Mouse (Mus musculus): ENCODE data around the gene Defb22.

The Defb22 gene

DNA sequence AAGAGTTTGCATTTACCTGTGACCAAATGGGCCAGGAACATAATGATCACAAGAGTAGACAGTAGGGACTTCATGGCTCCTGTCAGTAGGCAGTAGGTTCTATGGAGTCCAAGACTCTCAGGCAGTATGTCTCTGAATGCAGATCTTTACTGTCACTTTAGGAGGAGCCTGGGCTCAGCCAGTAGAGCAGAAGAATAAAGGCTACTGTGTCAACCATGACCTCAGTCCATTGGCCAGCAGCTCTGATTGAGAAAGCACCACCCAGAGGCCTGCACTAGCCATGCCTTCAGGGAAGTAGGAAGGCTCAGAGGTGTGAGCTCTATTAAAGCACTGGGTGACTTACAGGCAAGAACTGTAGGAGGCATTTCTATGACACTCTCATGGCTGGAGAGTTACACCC, at the start of gene Defb22:
TSS of gene Defb22 (minus strand) at position 101 of the 400 bp plus-strand sequence.
- TF ChIP-seq NANOG (IDR thresholded peaks at IDR 0.05; ENCODE audit: borderline replicate concordance, low read length), result no peak
- TF ChIP-seq CTCF (conservative IDR thresholded peaks at IDR 0.05; ENCODE audit: low read length), result no peak
- TF ChIP-seq POU5F1 (IDR thresholded peaks at IDR 0.05; ENCODE audit: borderline replicate concordance, low read length), result no peak
- H3K9me3 ChIP-seq (ENCODE audit: low read length), result peaks cover 11% of the 10 kb centered on the region
- no peaks in the 10 kb centered on the region for H3K4me1 ChIP-seq (replicated peaks; ENCODE audit: low read depth, low read length)
- H3K4me3 ChIP-seq (replicated peaks; ENCODE audit: low read length), result no peak within 1 kb of the TSS
- no peaks in the 10 kb centered on the region; the same call in 1 of the 2 replicates for H3K27me3 ChIP-seq (ENCODE audit: insufficient read depth, low read length)
- no peaks in the 10 kb centered on the region for H3K36me3 ChIP-seq (ENCODE audit: insufficient read depth, low read length)

DNA sequence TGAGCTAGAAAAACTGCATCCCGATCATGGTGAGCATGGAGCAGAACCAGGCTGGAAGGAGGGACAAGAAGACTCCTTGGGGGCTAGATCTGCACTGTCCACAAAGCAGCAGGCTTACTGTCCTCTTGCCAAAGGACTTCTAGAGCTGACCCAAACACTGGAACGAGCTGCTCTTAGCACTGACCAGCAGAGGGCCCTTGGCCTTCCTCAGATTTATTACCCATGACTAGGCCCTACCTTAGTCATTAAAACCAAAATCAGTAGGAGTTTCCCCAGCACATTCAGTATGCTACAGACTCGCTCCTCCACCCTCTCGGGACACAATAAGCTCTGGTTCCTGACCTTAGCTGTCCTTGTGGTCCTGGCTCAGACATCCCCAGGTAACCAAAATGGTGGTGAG, 28.0 kb upstream of the Defb22 start, which contains the start of gene Defb28:
TSS of gene Defb28 (plus strand) at position 275 of the 400 bp plus-strand sequence.
- TF ChIP-seq NANOG (IDR thresholded peaks at IDR 0.05; ENCODE audit: borderline replicate concordance, low read length), result no peak
- TF ChIP-seq CTCF (conservative IDR thresholded peaks at IDR 0.05; ENCODE audit: low read length), result no peak
- no peak for TF ChIP-seq POU5F1 (IDR thresholded peaks at IDR 0.05; ENCODE audit: borderline replicate concordance, low read length)
- Histone ChIP-seq H3K4me3 (replicated peaks; ENCODE audit: low read length) (no peak within 1 kb of the TSS), H3K27me3 (ENCODE audit: insufficient read depth, low read length) (0 out of 2 replicates have a peak, but pooled peaks cover 6% of the 10 kb centered on the region), H3K4me1 (replicated peaks; ENCODE audit: low read depth, low read length) (no peaks in the 10 kb centered on the region), H3K9me3 (ENCODE audit: low read length) (peaks cover 5% of the 10 kb centered on the region), H3K36me3 (ENCODE audit: insufficient read depth, low read length) (no peaks in the 10 kb centered on the region)

DNA sequence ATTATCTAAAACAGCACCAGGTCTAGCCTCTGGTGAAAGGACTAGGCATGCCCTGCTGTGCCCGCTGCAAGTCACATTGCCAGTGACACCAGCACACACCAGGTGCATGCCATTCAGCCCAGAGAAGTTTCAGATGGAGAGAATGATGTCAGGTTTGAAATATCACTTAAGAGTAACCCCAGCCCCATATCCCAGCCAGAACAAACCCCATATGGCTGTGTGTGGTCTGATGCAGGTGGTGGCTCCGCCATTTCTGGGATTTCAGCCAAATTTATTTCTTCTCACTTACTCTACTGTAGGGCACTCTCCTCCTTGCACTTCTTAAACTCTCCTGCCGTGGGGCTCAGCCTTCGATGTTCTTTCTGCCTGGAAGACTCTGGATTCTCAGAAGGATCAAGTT, 26.1 kb upstream of the Defb22 start:
- Histone ChIP-seq H3K9me3 (ENCODE audit: low read length) (no peaks in the 10 kb centered on the region), H3K36me3 (ENCODE audit: insufficient read depth, low read length) (no peaks in the 10 kb centered on the region), H3K4me1 (replicated peaks; ENCODE audit: low read depth, low read length) (no peaks in the 10 kb centered on the region), H3K27me3 (ENCODE audit: insufficient read depth, low read length) (0 out of 2 replicates have a peak, but pooled peaks cover 9% of the 10 kb centered on the region), H3K4me3 (replicated peaks; ENCODE audit: low read length) (no peak overlapping the region)
- no peak for TF ChIP-seq CTCF (conservative IDR thresholded peaks at IDR 0.05; ENCODE audit: low read length)
- no peak for TF ChIP-seq POU5F1 (IDR thresholded peaks at IDR 0.05; ENCODE audit: borderline replicate concordance, low read length)
- no peak for TF ChIP-seq NANOG (IDR thresholded peaks at IDR 0.05; ENCODE audit: borderline replicate concordance, low read length)

DNA sequence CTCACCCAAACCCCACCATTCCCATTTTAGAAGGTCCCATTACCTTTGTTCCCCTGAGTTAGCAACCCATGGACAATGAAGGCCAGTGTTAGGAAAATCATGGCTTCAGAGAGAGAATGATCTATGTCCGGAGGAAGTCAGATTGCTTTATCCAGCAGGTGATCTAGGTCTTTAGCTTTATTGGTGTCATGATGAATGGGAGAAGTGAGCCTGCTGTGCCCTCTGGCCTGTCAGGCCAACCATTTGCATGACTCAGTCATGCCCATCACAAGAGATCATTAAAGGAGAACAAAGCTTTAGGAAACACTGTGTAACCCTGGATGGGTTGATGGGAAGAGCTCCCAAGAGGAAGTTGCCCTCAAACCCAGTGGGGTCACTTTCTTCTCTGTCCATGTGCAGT, 21.7 kb upstream of the Defb22 start, which contains the start of gene Defb26:
TSS of gene Defb26 (minus strand) at position 101 of the 400 bp plus-strand sequence.
- no peak for TF ChIP-seq NANOG (IDR thresholded peaks at IDR 0.05; ENCODE audit: borderline replicate concordance, low read length)
- TF ChIP-seq CTCF (conservative IDR thresholded peaks at IDR 0.05; ENCODE audit: low read length), result no peak
- TF ChIP-seq POU5F1 (IDR thresholded peaks at IDR 0.05; ENCODE audit: borderline replicate concordance, low read length), result no peak
- no peaks in the 10 kb centered on the region for H3K36me3 ChIP-seq (ENCODE audit: insufficient read depth, low read length)

DNA sequence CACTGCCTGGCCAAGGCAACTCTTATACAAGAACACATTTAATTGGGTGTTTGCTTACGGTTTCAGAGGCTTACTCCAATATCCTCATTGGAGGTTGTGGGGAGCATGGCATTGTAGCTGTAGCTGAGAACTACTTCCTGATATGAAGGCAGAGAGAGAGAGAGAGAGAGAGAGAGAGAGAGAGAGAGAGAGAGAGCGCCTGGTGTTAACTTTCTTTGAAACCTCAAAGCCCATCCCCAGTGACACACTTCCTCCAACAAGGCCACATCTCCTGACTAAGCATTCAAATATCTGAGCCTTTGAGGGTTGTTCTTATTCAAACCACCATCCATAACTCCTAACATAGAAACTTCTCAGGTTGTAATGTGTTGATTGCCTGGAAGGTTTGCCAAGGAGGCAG, 14.0 kb upstream of the Defb22 start:
- H3K4me1 ChIP-seq (replicated peaks; ENCODE audit: low read depth, low read length), result no peaks in the 10 kb centered on the region
- no peaks in the 10 kb centered on the region for H3K27me3 ChIP-seq (ENCODE audit: insufficient read depth, low read length)
- TF ChIP-seq POU5F1 (IDR thresholded peaks at IDR 0.05; ENCODE audit: borderline replicate concordance, low read length) (no peak), NANOG (IDR thresholded peaks at IDR 0.05; ENCODE audit: borderline replicate concordance, low read length) (no peak), CTCF (conservative IDR thresholded peaks at IDR 0.05; ENCODE audit: low read length) (no peak)
- no peaks in the 10 kb centered on the region for H3K9me3 ChIP-seq (ENCODE audit: low read length)
- no peak overlapping the region for H3K4me3 ChIP-seq (replicated peaks; ENCODE audit: low read length)
- no peaks in the 10 kb centered on the region for H3K36me3 ChIP-seq (ENCODE audit: insufficient read depth, low read length)

More for the DNA sequence above, 21.7 kb upstream of the Defb22 start, which contains the start of gene Defb26:
- Histone ChIP-seq H3K4me3 (replicated peaks; ENCODE audit: low read length) (no peak within 1 kb of the TSS), H3K27me3 (ENCODE audit: insufficient read depth, low read length) (0 out of 2 replicates have a peak, but pooled peaks cover 6% of the 10 kb centered on the region), H3K9me3 (ENCODE audit: low read length) (no peaks in the 10 kb centered on the region), H3K4me1 (replicated peaks; ENCODE audit: low read depth, low read length) (no peaks in the 10 kb centered on the region)

DNA sequence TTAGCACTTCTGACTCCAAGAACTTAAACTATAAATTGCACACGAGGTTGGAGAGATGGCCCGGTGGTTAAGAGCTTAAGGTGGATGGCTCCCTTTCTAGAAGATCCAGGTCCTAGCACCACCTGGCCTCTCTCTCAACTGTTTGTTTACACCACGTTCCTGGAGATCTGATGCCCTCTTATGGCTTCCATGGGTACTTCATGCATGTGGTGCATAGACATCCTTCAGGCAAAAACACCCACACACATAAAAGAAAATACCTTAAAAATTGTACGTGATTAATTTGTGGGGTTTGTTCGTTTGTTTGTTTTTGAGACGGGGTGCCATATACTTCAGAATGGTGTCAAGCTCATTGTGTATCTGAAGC, 10.9 kb upstream of the Defb22 start:
- TF ChIP-seq NANOG (IDR thresholded peaks at IDR 0.05; ENCODE audit: borderline replicate concordance, low read length) (no peak), POU5F1 (IDR thresholded peaks at IDR 0.05; ENCODE audit: borderline replicate concordance, low read length) (no peak), CTCF (conservative IDR thresholded peaks at IDR 0.05; ENCODE audit: low read length) (peak; percentile 72)
- no peak overlapping the region for H3K4me3 ChIP-seq (replicated peaks; ENCODE audit: low read length)
- no peaks in the 10 kb centered on the region for H3K36me3 ChIP-seq (ENCODE audit: insufficient read depth, low read length)
- H3K4me1 ChIP-seq (replicated peaks; ENCODE audit: low read depth, low read length), result 0 out of 2 replicates have a peak, but pooled peaks cover 1% of the 10 kb centered on the region
- no peaks in the 10 kb centered on the region for H3K9me3 ChIP-seq (ENCODE audit: low read length)
- no peaks in the 10 kb centered on the region for H3K27me3 ChIP-seq (ENCODE audit: insufficient read depth, low read length)

DNA sequence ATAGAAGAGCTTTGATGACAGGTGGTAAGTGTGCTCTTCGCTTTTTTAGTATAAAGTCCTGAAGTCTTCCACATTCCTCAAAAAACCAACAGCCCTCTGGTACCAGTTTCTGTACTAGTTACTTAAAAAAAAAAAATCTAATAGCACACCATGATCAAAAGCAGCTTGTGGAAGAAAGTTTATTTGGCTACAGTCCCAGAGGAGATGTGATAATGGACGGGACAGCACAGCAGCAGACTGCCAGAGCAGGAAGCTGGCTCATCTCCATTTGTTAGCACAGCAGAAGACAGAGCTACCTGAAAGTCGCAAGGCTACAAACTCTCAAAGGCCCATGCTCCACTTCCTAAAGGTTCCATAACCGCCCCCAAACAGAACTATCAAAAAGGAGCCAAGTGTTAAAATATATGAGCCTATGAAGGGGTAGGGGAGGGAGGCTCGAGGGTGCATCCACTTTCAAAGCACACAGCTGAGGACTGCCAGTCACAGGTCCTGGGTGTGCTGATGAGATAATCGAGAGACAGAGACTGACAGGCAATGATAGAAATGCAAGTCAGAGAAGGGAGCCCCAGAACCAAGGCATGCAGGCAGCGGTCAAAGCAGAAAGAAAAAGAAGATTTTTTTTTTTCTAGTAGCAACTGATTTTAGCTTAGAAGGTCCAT, 10.4 kb upstream of the Defb22 start:
- H3K4me3 ChIP-seq (replicated peaks; ENCODE audit: low read length), result no peak overlapping the region
- H3K36me3 ChIP-seq (ENCODE audit: insufficient read depth, low read length), result no peaks in the 10 kb centered on the region
- no peaks in the 10 kb centered on the region for H3K9me3 ChIP-seq (ENCODE audit: low read length)
- H3K27me3 ChIP-seq (ENCODE audit: insufficient read depth, low read length), result no peaks in the 10 kb centered on the region
- H3K4me1 ChIP-seq (replicated peaks; ENCODE audit: low read depth, low read length), result 0 out of 2 replicates have a peak, but pooled peaks cover 3% of the 10 kb centered on the region
- no peak for TF ChIP-seq CTCF (conservative IDR thresholded peaks at IDR 0.05; ENCODE audit: low read length)
- no peak for TF ChIP-seq POU5F1 (IDR thresholded peaks at IDR 0.05; ENCODE audit: borderline replicate concordance, low read length)
- TF ChIP-seq NANOG (IDR thresholded peaks at IDR 0.05; ENCODE audit: borderline replicate concordance, low read length), result no peak

DNA sequence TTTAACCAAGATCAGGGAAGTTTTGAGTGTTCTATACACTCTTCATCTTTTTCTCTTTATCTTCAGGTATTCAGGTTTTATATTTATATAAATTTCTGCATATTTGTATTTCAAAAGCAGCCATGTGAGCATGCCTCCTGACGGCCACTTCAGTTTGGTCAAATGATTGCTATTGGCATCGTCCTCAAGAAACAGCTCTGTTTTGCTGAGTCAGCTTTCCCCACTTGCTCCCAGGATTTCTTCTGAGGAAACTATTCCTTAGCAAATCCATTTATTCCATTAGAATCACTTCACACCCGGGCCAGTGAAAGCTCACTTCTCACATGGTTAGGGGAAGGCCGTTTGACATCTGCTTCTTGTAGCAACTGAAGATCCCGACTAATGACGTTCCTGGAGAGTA, 8.1 kb upstream of the Defb22 start:
- H3K4me3 ChIP-seq (replicated peaks; ENCODE audit: low read length), result no peak overlapping the region
- no peaks in the 10 kb centered on the region for H3K27me3 ChIP-seq (ENCODE audit: insufficient read depth, low read length)
- H3K9me3 ChIP-seq (ENCODE audit: low read length), result no peaks in the 10 kb centered on the region
- H3K36me3 ChIP-seq (ENCODE audit: insufficient read depth, low read length), result no peaks in the 10 kb centered on the region
- 0 out of 2 replicates have a peak, but pooled peaks cover 3% of the 10 kb centered on the region for H3K4me1 ChIP-seq (replicated peaks; ENCODE audit: low read depth, low read length)
- no peak for TF ChIP-seq POU5F1 (IDR thresholded peaks at IDR 0.05; ENCODE audit: borderline replicate concordance, low read length)
